Mouse (Mus musculus): Measurements from ENCODE around the gene Itga8. TPM values are rescaled to one million over a fixed set of nuclear protein-coding genes. Genes with fewer than 3 reads are reported as not detected.

Gene Itga8
- polyA plus RNA-seq, 1 experiment: 1.0 TPM

DNA sequence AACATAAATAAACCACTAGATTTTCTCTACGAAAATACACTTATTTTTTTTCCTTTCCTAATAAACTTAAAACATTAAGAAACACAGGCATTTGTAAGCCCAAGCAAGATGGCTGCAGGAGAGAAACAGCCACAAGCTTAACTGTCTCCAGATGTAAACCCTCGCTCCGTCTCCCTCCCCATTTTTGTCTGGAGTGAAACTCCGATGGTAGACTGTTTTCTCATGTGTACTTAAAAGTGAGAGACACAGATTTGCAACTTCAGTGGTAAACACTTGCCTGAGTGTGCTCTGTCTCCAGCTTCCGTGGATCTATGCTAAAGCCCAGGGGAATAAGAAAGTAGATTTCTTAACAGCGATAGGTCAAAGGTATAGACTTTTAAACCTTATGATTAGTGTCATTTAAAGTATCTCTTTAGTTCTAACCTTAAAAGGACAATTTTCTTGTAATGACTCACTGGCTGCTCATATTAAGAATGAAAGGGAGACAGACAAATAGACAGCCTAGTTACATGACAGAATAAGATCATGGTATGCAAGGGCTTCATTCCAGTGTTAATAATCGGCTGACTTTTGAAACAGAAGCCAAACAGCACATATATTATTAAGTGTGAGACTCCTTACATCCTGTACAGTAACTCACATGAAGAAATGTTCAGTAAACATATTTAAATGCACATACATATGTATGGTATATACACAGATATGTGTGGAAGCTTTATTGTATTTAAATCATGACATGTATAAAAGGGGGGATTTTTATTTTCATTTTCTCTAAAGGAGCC, 209.3 kb downstream of the Itga8 start:
- H3K36me3 ChIP-seq (ENCODE audit: control insufficient read depth, insufficient read depth, low read length): no peaks in the 10 kb centered on the region
- no peaks in the 10 kb centered on the region for H3K4me1 ChIP-seq (ENCODE audit: control insufficient read depth, insufficient read depth, low read length)
- H3K27me3 ChIP-seq (ENCODE audit: control insufficient read depth, insufficient read depth, low read length): no peaks in the 10 kb centered on the region
- TF ChIP-seq CTCF (IDR thresholded peaks at IDR 0.05; ENCODE audit: control insufficient read depth, insufficient read depth, insufficient replicate concordance, low read depth, low read length) (no peak), POLR2A (IDR thresholded peaks at IDR 0.05; ENCODE audit: control insufficient read depth, low read depth, low read length) (no peak)
- H3K4me3 ChIP-seq (ENCODE audit: control insufficient read depth, low read depth, low read length): no peak overlapping the region
- H3K27ac ChIP-seq (ENCODE audit: control insufficient read depth, insufficient read depth, low read depth, low read length): no peak overlapping the region

DNA sequence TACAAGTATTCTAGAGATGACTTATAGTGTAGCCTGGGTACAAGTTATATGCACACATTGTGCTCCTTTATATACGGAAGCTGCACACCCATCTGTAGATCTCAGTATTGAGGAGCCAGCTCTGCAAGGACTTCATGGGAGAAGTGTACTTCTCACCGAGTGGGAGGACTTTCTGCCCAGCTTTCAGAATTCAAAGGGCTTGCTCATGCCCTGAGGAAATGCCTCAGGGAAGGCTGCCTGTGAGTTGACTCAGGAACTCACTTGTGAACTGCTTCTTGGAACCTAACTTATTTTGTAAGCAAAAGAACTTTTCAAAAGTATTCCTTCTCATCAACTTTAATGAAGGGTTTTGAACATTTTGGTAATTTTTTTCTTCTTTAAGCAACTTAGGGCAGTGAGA, 210.7 kb downstream of the Itga8 start:
- Histone ChIP-seq H3K36me3 (ENCODE audit: control insufficient read depth, insufficient read depth, low read length) (no peaks in the 10 kb centered on the region), H3K27me3 (ENCODE audit: control insufficient read depth, insufficient read depth, low read length) (no peaks in the 10 kb centered on the region), H3K4me1 (ENCODE audit: control insufficient read depth, insufficient read depth, low read length) (no peaks in the 10 kb centered on the region), H3K27ac (ENCODE audit: control insufficient read depth, insufficient read depth, low read depth, low read length) (no peak overlapping the region), H3K4me3 (ENCODE audit: control insufficient read depth, low read depth, low read length) (no peak overlapping the region)
- TF ChIP-seq POLR2A (IDR thresholded peaks at IDR 0.05; ENCODE audit: control insufficient read depth, low read depth, low read length) (no peak), CTCF (IDR thresholded peaks at IDR 0.05; ENCODE audit: control insufficient read depth, insufficient read depth, insufficient replicate concordance, low read depth, low read length) (no peak)

DNA sequence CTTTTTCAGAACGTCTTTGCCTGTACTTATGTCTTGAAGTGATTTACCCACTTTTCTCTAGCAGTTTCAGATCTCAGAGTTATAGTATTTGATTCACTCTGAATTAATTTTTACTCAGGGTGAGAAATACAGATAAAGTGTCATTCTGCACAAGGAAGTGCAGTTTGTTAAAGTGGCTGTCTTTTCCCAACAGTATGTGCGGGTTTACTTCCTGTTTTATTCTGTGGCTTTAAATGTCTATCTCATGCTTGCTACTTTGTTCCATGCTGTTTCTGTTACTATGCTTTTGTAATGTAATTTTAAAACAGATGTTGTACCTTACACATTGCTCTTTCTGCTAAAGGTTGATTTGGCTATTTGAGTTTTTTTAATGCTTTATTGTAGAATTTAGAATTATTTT, 216.2 kb downstream of the Itga8 start:
- Histone ChIP-seq H3K27me3 (ENCODE audit: control insufficient read depth, insufficient read depth, low read length) (no peaks in the 10 kb centered on the region), H3K36me3 (ENCODE audit: control insufficient read depth, insufficient read depth, low read length) (no peaks in the 10 kb centered on the region), H3K4me1 (ENCODE audit: control insufficient read depth, insufficient read depth, low read length) (peaks cover 2% of the 10 kb centered on the region; the same call in 1 of the 2 replicates), H3K4me3 (ENCODE audit: control insufficient read depth, low read depth, low read length) (no peak overlapping the region), H3K27ac (ENCODE audit: control insufficient read depth, insufficient read depth, low read depth, low read length) (no peak overlapping the region)
- TF ChIP-seq POLR2A (IDR thresholded peaks at IDR 0.05; ENCODE audit: control insufficient read depth, low read depth, low read length) (no peak), CTCF (IDR thresholded peaks at IDR 0.05; ENCODE audit: control insufficient read depth, insufficient read depth, insufficient replicate concordance, low read depth, low read length) (no peak)

DNA sequence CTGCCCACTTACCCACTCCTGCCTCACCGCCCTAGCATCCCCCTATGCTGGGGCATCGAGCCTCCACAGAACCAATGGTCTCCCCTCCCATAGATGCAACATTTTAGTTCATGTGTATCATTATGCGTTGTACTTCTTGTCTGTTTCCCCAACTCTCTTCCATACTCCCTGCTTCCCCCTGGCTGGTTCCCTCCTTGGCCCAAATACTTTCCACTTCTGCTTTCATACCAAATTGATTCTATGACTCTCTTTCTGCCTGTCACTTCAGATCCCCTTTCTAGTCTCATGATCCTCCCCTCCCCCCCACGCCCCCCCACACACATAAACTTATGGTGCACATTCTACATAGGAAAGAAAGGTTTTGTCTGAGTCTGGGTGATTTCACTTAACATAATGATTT, 217.4 kb downstream of the Itga8 start:
- TF ChIP-seq CTCF (IDR thresholded peaks at IDR 0.05; ENCODE audit: control insufficient read depth, insufficient read depth, insufficient replicate concordance, low read depth, low read length) (no peak), POLR2A (IDR thresholded peaks at IDR 0.05; ENCODE audit: control insufficient read depth, low read depth, low read length) (no peak)
- peaks cover 2% of the 10 kb centered on the region; the same call in 1 of the 2 replicates for H3K4me1 ChIP-seq (ENCODE audit: control insufficient read depth, insufficient read depth, low read length)
- no peaks in the 10 kb centered on the region for H3K27me3 ChIP-seq (ENCODE audit: control insufficient read depth, insufficient read depth, low read length)
- H3K27ac ChIP-seq (ENCODE audit: control insufficient read depth, insufficient read depth, low read depth, low read length): no peak overlapping the region
- H3K4me3 ChIP-seq (ENCODE audit: control insufficient read depth, low read depth, low read length): no peak overlapping the region
- H3K36me3 ChIP-seq (ENCODE audit: control insufficient read depth, insufficient read depth, low read length): no peaks in the 10 kb centered on the region

DNA sequence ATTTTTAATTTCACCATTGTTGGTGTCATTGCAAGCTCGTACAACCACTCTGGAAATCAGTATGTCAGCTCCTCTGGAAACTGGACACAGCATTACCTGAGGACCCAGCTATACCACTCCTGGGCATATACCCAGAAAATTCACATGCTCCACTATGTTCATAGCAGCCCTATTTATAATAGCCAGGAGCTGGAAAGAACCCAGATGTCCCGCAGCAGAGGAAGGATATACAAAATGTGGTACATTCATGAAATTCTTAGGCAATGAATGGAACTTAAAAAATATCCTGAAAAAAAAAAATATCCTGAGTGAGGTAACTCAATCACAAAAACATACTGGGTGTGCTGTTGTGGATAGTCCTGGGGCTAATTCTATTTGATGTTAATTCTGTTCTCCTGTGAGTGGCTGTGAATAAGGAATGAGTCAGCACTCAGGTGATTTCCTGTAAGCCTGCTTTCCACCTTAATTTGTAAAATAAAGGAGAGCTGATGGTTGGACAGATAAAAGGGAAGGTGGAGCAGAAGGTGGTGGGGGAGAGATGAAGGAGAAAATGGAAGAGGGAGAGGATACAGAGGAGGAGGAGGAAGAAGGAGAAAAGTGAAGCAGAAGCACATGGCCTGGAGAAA, 224.3 kb downstream of the Itga8 start:
- TF ChIP-seq POLR2A (IDR thresholded peaks at IDR 0.05; ENCODE audit: control insufficient read depth, low read depth, low read length) (no peak), CTCF (IDR thresholded peaks at IDR 0.05; ENCODE audit: control insufficient read depth, insufficient read depth, insufficient replicate concordance, low read depth, low read length) (no peak)
- Histone ChIP-seq H3K27ac (ENCODE audit: control insufficient read depth, insufficient read depth, low read depth, low read length) (no peak overlapping the region), H3K36me3 (ENCODE audit: control insufficient read depth, insufficient read depth, low read length) (no peaks in the 10 kb centered on the region), H3K27me3 (ENCODE audit: control insufficient read depth, insufficient read depth, low read length) (no peaks in the 10 kb centered on the region), H3K4me3 (ENCODE audit: control insufficient read depth, low read depth, low read length) (no peak overlapping the region), H3K4me1 (ENCODE audit: control insufficient read depth, insufficient read depth, low read length) (no peaks in the 10 kb centered on the region)

DNA sequence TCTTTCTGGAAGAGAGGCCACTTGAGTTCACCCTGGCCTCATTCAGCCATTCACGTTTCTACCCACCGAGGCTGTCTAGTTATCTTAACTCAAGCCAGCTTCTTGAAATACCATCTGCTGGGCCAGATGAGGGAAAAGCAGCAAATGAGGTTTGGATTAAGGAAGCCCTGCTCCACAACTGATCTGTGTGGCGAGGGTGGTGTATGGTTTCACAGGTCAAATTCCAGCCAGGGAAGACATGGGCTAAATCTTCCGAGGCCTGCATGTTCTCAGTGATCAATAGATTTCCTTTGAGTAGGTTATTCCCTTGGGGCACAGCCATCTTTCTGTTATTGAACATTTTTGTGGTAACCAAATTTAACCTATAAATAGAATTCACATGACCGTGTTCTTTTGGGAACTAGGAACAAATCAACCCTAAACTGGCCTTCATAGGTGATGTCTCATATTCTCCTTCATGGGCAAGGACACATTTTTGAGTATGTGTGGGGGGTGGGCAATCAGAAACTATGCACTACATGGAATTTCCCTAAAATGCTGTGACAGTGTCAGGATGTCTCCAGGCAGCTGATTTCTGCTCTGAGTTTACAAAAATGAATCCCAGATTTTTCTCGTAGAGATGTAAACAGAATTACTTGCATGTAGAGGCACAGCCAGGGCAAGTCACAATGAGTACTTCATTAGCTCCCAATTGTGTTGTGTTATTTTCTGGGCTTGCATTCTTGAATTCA, 235.9 kb downstream of the Itga8 start:
- H3K27me3 ChIP-seq (ENCODE audit: control insufficient read depth, insufficient read depth, low read length): no peaks in the 10 kb centered on the region
- H3K27ac ChIP-seq (ENCODE audit: control insufficient read depth, insufficient read depth, low read depth, low read length): peak overlapping the region; percentile 39; the same call in 1 of the 2 replicates
- H3K4me1 ChIP-seq (ENCODE audit: control insufficient read depth, insufficient read depth, low read length): no peaks in the 10 kb centered on the region
- TF ChIP-seq POLR2A (IDR thresholded peaks at IDR 0.05; ENCODE audit: control insufficient read depth, low read depth, low read length) (no peak), CTCF (IDR thresholded peaks at IDR 0.05; ENCODE audit: control insufficient read depth, insufficient read depth, insufficient replicate concordance, low read depth, low read length) (no peak)
- no peak overlapping the region for H3K4me3 ChIP-seq (ENCODE audit: control insufficient read depth, low read depth, low read length)
- no peaks in the 10 kb centered on the region for H3K36me3 ChIP-seq (ENCODE audit: control insufficient read depth, insufficient read depth, low read length)
